Mouse (Mus musculus) ES-E14 (cell line): ENCODE results near the gene Prkcz. TPM values are rescaled to one million over a fixed set of nuclear protein-coding genes. Genes with fewer than 3 reads are reported as not detected.

Experiments
- DNase-seq: peaks from one replicate; pipeline ENCODE4 v3.0.0-alpha.2; 2013; ENCODE audit warnings: low read depth, low spot score
- H3K27ac ChIP-seq: 2 replicates; pipeline ENCODE4 v1.5.1; 2012; ENCODE audit warnings: low read depth, mild to moderate bottlenecking, low read length, moderate library complexity, mixed read lengths; ENCODE audit not compliant: poor library complexity, insufficient read depth, severe bottlenecking
- H3K36me3 ChIP-seq: 2 replicates; pipeline ENCODE4 v1.6.1; 2012; ENCODE audit warnings: mild to moderate bottlenecking, low read length, moderate library complexity, mixed read lengths; ENCODE audit not compliant: control insufficient read depth, poor library complexity, insufficient read depth, severe bottlenecking
- H3K4me1 ChIP-seq, 2 experiments: fragments of 150-350 bp in 1 of 2; sonication (generic) in 1 of 2; 2 replicates each; pipeline ENCODE4 v1.6.1; 2012; ENCODE audit warnings: low read length in 2 of 2, mild to moderate bottlenecking in 1 of 2, mixed read lengths in 1 of 2; ENCODE audit not compliant: control insufficient read depth in 2 of 2, insufficient read depth in 2 of 2, poor library complexity in 1 of 2
- H3K4me3 ChIP-seq, 2 experiments: fragments of 150-350 bp in 1 of 2; sonication (generic) in 1 of 2; 2 replicates each; pipeline ENCODE4 v1.5.1; 2012; ENCODE audit warnings: low read length in 2 of 2, low read depth in 1 of 2, mild to moderate bottlenecking in 1 of 2, mixed read lengths in 1 of 2; ENCODE audit not compliant: insufficient read depth in 1 of 2, poor library complexity in 1 of 2, severe bottlenecking in 1 of 2
- H3K9ac ChIP-seq: 2 replicates; pipeline ENCODE4 v1.6.1; 2012; ENCODE audit warnings: low read depth, mild to moderate bottlenecking, low read length, mixed read lengths; ENCODE audit not compliant: poor library complexity, insufficient read depth, severe bottlenecking
- H3K9me3 ChIP-seq: fragments of 150-350 bp; sonication (generic); 2 replicates; pipeline ENCODE4 v1.6.1; 2012; ENCODE audit warnings: low read depth, mild to moderate bottlenecking, low read length; ENCODE audit not compliant: control insufficient read depth, insufficient read depth
- CHD2 ChIP-seq: IDR thresholded peaks from 2 replicates; pipeline ENCODE4 v1.6.1; 2014; ENCODE audit warnings: mild to moderate bottlenecking, low read depth, low read length, inconsistent platforms
- HCFC1 ChIP-seq: IDR thresholded peaks from 2 replicates; pipeline ENCODE4 v1.6.1; 2012; ENCODE audit warnings: low read length, inconsistent platforms, borderline replicate concordance; ENCODE audit not compliant: insufficient read depth
- MAFK ChIP-seq: IDR thresholded peaks from 2 replicates; pipeline ENCODE4 v1.6.1; 2014; ENCODE audit warnings: mild to moderate bottlenecking, low read depth, low read length, inconsistent platforms; ENCODE audit not compliant: insufficient read depth
- ZC3H11A ChIP-seq: IDR thresholded peaks from 2 replicates; pipeline ENCODE4 v1.6.1; 2012; ENCODE audit warnings: low read depth, mild to moderate bottlenecking, inconsistent platforms, low read length, borderline replicate concordance
- ZNF384 ChIP-seq: IDR thresholded peaks from 2 replicates; pipeline ENCODE4 v1.6.1; 2012; ENCODE audit warnings: low read depth, low read length, inconsistent platforms
- in situ Hi-C, 2 experiments: fragments of 600-800 bp; cut with MboI; formaldehyde crosslinking; loops; one replicate each; pipeline ENCODE4 v1.15.1; 2025; ENCODE audit warnings: low sequenced_read_pairs in 2 of 2, inconsistent platforms in 1 of 2; ENCODE audit not compliant: unreplicated experiment in 2 of 2
- total RNA-seq: library from RNA; depleted of rRNA; stranded (reverse); fragments of 300-350 nt; gene quantifications from 2 replicates; pipeline ENCODE4 v1.2.3, GENCODE M21; 2012

Prkcz gene
- total RNA-seq, 1 experiment: 17.0 TPM

GRCm38 (mm10) chr4:155401121-155401520 is 40.0 kb upstream of the Prkcz start:
- Histone ChIP-seq H3K4me3 (no peak overlapping the region), H3K9ac (no peak overlapping the region), H3K27ac (no peak overlapping the region), H3K9me3 (no peaks in the 10 kb centered on the region), H3K4me1 (peaks cover 0 to 3% of the 10 kb centered on the region in 2 experiments; a peak in 1 of 4 replicates), H3K36me3 (no peaks in the 10 kb centered on the region)
- TF ChIP-seq CHD2 (no peak), MAFK (no peak), ZC3H11A (no peak), HCFC1 (no peak), ZNF384 (no peak)
- DNase-seq: no peak
- in situ Hi-C loops: no loop called here

GRCm38 (mm10) chr4:155398222-155398540 is 37.0 kb upstream of the Prkcz start:
- Histone ChIP-seq H3K9me3 (no peaks in the 10 kb centered on the region), H3K9ac (no peak overlapping the region), H3K4me3 (peak overlapping the region; percentile 55 to 68), H3K27ac (no peak overlapping the region; the same call in 1 of the 2 replicates), H3K36me3 (no peaks in the 10 kb centered on the region), H3K4me1 (peaks cover 0 to 3% of the 10 kb centered on the region in 2 experiments; a peak in 1 of 4 replicates)
- in situ Hi-C loops: no loop called here
- no peak for DNase-seq
- TF ChIP-seq MAFK (no peak), ZC3H11A (no peak), CHD2 (no peak), ZNF384 (no peak), HCFC1 (no peak)

GRCm38 (mm10) chr4:155397511-155398221 is 36.5 kb upstream of the Prkcz start, which contains the start of gene Gabrd:
TSS of gene Gabrd (minus strand) at chr4:155398112.
- in situ Hi-C loops: no loop called here

GRCm38 (mm10) chr4:155396751-155397150 is 35.6 kb upstream of the Prkcz start:
- H3K9ac ChIP-seq: no peak overlapping the region
- in situ Hi-C loops: no loop called here

More at GRCm38 (mm10) chr4:155397511-155398221, 36.5 kb upstream of the Prkcz start, which contains the start of gene Gabrd:
- H3K9ac ChIP-seq: no peak within 1 kb of the TSS
- DNase-seq: no peak
- no peak for TF ChIP-seq HCFC1
- TF ChIP-seq CHD2: no peak
- TF ChIP-seq MAFK: no peak
- H3K4me3 ChIP-seq: peak within 1 kb of the TSS; percentile 55 to 68
- H3K4me1 ChIP-seq: peaks cover 0 to 3% of the 10 kb centered on the region in 2 experiments; a peak in 1 of 4 replicates
- no peak within 1 kb of the TSS; the same call in 1 of the 2 replicates for H3K27ac ChIP-seq
- no peaks in the 10 kb centered on the region for H3K9me3 ChIP-seq
- H3K36me3 ChIP-seq: no peaks in the 10 kb centered on the region

More at GRCm38 (mm10) chr4:155396751-155397150, 35.6 kb upstream of the Prkcz start:
- peaks cover 0 to 3% of the 10 kb centered on the region in 2 experiments; a peak in 1 of 4 replicates for H3K4me1 ChIP-seq
- DNase-seq: no peak
- no peaks in the 10 kb centered on the region for H3K36me3 ChIP-seq
- H3K9me3 ChIP-seq: no peaks in the 10 kb centered on the region
- H3K4me3 ChIP-seq: no peak overlapping the region
- no peak overlapping the region for H3K27ac ChIP-seq
- no peak for TF ChIP-seq MAFK
- no peak for TF ChIP-seq CHD2
- no peak for TF ChIP-seq HCFC1
- TF ChIP-seq ZC3H11A: no peak
- TF ChIP-seq ZNF384: no peak
